Mouse (Mus musculus) NIH3T3 (cell line): ENCODE measurements around the gene Bnipl.
"Not testable (repeated sequence)": the region's sequence is repeated elsewhere in the genome, so short reads cannot be mapped to it uniquely, and the experiment has no call there.

Source experiments
- DNase-seq: peaks from one replicate; pipeline ENCODE4 v3.0.0-alpha.2; 2012; ENCODE audit warnings: low read depth

The Bnipl gene

DNA sequence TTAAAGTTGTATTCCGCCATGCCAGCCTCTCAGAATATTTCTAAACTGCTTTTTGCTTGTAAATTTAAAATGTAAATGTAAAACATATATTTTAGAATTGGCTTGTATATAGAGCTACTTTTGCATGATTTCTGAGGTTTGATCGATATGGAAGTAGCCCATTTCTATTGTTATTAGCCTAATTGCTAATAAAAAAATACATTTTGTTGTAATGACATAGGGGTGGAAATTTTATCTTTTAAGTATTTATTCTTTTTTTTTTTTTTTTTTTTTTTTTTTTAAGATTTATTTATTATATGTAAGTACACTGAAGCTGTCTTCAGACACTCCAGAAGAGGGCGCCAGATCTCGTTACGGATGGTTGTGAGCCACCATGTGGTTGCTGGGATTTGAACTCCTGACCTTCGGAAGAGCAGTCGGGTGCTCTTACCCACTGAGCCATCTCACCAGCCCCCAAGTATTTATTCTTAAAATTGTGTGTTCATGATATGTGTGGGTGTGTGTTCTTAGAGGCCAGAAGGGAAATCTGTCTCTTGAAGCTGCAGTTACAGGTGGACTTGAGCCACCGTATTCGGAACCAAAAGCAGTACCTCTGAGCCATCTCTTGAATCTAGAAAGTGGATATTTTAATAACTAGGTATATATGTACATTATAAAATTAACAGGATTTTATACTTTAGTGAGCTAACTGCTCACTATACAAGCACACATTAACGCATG, 37.9 kb downstream of the Bnipl start:
- not testable (repeated sequence) for DNase-seq

- DNase-seq: no peak
These were observed 40.4 kb downstream of the Bnipl start for GRCm38 (mm10) chr3:95210585-95210984.

- DNase-seq: no peak
These were observed 42.7 kb downstream of the Bnipl start for GRCm38 (mm10) chr3:95208286-95208685.

DNA sequence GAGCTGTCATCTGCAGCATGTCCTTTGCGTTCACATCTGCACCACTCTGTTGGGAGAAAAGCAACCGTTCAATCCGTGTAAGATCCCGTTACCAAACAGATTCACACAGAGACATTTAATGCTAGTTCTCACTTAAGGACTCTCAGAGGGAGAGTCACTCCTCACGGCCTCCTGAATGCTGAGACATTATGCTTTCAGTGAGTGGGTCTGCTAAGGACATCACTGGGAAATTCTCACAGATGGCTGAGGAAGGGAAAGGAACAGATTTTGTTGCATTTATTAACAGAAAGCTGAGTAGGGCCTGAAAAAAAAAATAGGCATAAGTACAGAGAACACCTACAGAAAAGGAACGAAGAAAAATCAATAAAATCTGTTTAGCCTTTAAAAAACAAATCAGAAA, 47.1 kb downstream of the Bnipl start:
- no peak for DNase-seq

- no peak for DNase-seq
These were observed 50.4 kb downstream of the Bnipl start for GRCm38 (mm10) chr3:95200562-95200961.

- DNase-seq: no peak
These were observed 50.9 kb downstream of the Bnipl start for GRCm38 (mm10) chr3:95200132-95200531.

DNA sequence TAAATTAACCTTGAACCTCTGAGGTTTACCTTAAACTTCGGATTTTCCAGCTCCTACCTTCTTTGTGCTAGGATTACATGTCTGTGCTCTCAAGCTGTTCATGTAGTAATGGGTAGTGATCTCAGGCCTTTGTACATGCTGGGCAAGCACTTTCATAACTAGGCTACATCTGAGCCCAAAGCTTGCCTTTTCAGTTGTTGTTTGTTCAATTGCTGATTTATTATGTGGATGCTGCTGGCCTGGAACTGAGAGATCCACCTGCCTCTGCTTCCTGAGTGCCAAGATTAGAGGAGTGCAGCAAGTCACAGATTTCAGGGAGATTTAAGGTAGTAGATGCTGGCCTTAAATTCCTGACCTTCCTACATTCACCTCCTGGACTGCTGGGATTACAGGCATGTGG, 51.9 kb downstream of the Bnipl start:
- DNase-seq: no peak

DNA sequence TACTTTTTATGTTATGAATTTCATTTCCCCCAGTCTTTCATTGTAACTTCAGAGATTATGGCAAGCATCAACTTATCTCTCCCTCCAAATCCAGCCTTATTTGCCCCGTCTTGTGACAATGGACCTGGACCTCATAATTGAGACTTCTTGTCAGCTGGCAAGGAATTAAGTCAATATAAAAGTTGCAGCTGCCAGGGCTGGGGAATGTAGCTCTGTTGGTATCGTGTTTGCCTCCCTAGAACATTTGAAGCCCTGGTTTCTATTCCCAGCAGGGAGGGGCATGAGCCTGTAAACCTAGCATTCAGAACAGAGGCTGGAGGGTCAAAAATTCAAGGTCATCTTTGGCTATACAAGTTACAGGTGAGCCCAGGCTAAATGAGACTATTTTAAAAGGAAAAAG, 55.2 kb downstream of the Bnipl start:
- no peak for DNase-seq

DNA sequence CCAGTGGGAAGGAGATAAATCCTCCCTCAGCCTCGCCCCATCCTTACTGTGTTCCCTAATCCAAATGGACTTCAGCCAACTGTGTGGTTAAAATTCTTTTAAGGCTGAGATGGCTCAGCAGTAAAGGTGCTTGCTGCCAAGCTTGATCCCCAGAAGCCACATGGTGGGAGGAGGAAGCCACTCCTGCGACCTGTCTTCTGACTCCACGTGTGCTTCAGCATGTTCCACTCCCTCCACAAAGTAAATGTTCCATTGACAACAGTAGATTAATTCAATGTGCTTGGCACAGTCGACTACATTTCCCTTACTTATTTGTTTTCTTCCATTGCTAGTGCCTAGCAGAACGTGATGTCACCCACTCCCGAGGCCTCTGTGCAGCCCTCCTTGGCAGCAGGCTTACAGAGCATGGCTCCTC, 56.3 kb downstream of the Bnipl start:
- DNase-seq: peak; percentile 79
